Mouse (Mus musculus): Measurements from ENCODE around the gene Atp8a1.

DNA sequence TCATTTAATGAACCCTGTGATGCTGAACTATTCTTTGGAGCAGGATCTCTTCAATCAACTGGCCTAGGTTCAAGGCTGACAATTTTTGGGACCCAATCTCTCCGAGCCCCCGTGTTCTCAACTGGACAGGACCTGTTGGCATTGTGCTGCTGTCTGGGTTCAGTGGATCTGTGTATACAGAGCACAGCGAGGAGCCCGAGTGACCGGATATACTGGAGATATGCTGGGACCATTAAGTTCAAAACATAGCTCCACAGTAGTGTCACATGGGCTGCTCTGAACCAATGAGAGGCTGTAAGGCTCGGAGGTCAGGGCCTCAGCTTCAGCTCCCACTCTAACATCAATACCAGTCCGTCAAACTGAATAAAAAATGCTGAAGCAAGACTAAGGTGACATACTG is 217.8 kb downstream of the Atp8a1 start:
- no peak for TF ChIP-seq CTCF (IDR thresholded peaks at IDR 0.05; ENCODE audit: borderline replicate concordance, control insufficient read depth, extremely low read depth, insufficient read depth, low read length, poor library complexity)
- TF ChIP-seq POLR2A (IDR thresholded peaks at IDR 0.05; ENCODE audit: control insufficient read depth, extremely low read depth, insufficient read depth, low read length, poor library complexity): no peak

Measured in thymus, adult 2 months (tissue).